Mouse (Mus musculus) forebrain, embryonic 14.5 days (tissue): ENCODE results near the gene Utrn. TPM values are rescaled to one million over a fixed set of nuclear protein-coding genes. Genes with fewer than 3 reads are reported as not detected.

ENCODE experiments used
- ATAC-seq: fragments of 200-750 bp; cut with Nextera tagmentation; 2 replicates; pipeline ENCODE4 v1.8.0; 2017; ENCODE audit warnings: mild to moderate bottlenecking, moderate library complexity
- DNase-seq: peaks from one replicate; pipeline ENCODE4 v3.0.0-alpha.2; 2015; ENCODE audit warnings: low spot score
- H3K27ac ChIP-seq: fragments of 300-500 bp; sonication (generic); 2 replicates; pipeline ENCODE4 v1.5.1; 2014; ENCODE audit warnings: low read depth, mild to moderate bottlenecking, control low read depth, low read length, moderate library complexity
- H3K27me3 ChIP-seq: fragments of 300-500 bp; sonication (generic); replicated peaks from 2 replicates; pipeline ENCODE4 v1.6.1; 2014; ENCODE audit warnings: low read length, control low read depth, mixed read lengths; ENCODE audit not compliant: control insufficient read depth, insufficient read depth
- H3K36me3 ChIP-seq: fragments of 300-500 bp; sonication (generic); 2 replicates; pipeline ENCODE4 v1.6.1; 2014; ENCODE audit warnings: low read length, control low read depth; ENCODE audit not compliant: control insufficient read depth, insufficient read depth
- H3K4me1 ChIP-seq: fragments of 300-500 bp; sonication (generic); 2 replicates; pipeline ENCODE4 v1.6.1; 2014; ENCODE audit warnings: antibody characterized with exemption, low read length, control low read depth; ENCODE audit not compliant: control insufficient read depth, insufficient read depth
- H3K4me2 ChIP-seq: fragments of 300-500 bp; sonication (generic); 2 replicates; pipeline ENCODE4 v1.6.1; 2014; ENCODE audit warnings: mild to moderate bottlenecking, control low read depth, low read length
- H3K4me3 ChIP-seq: fragments of 300-500 bp; sonication (generic); 2 replicates; pipeline ENCODE4 v1.5.1; 2014; ENCODE audit warnings: low read depth, low read length, control low read depth
- H3K9ac ChIP-seq: fragments of 300-500 bp; sonication (generic); 2 replicates; pipeline ENCODE4 v1.6.1; 2014; ENCODE audit warnings: mild to moderate bottlenecking, low read length, control low read depth, moderate library complexity
- H3K9me3 ChIP-seq: fragments of 300-500 bp; sonication (generic); replicated peaks from 2 replicates; pipeline ENCODE4 v1.6.1; 2016; ENCODE audit warnings: low read length, control low read depth, mixed read lengths; ENCODE audit not compliant: control insufficient read depth
- WGBS: fragments of 180-500 bp; shearing (Covaris S2); extraction: QIAGEN DNeasy Blood & Tissue Kit; methylation state at CpG from one replicate; pipeline ENCODE4 v1.1.7; 2014; 5-methylcytosine and 5-hydroxymethylcytosine counted together
- polyA plus RNA-seq: library from polyadenylated mRNA; unstranded; fragments of >200 nt; fragmentation: Nextera tagmentation; extraction: Ambion mirVana; gene quantifications from 2 replicates; pipeline ENCODE4 v1.2.1, GENCODE M21; 2014

Gene Utrn
- polyA plus RNA-seq, 1 experiment from 2014 or later = 7.2 TPM

GRCm38 (mm10) chr10:12474850-12475621, 394.1 kb downstream of the Utrn start:
- 73% methylated on average over 14 of the region's 14 CpGs for WGBS
- Histone ChIP-seq H3K4me1 (no peaks in the 10 kb centered on the region), H3K9me3 (no peaks in the 10 kb centered on the region), H3K36me3 (no peaks in the 10 kb centered on the region), H3K4me2 (no peak overlapping the region), H3K4me3 (no peak overlapping the region), H3K9ac (no peak overlapping the region), H3K27me3 (no peaks in the 10 kb centered on the region), H3K27ac (no peak overlapping the region)
- ATAC-seq (no peak), DNase-seq (peak; percentile 13)

- H3K27me3 ChIP-seq = no peaks in the 10 kb centered on the region
- H3K9ac ChIP-seq = no peak overlapping the region
- no peaks in the 10 kb centered on the region for H3K4me1 ChIP-seq
- H3K4me2 ChIP-seq = no peak overlapping the region
- H3K36me3 ChIP-seq = no peaks in the 10 kb centered on the region
- ATAC-seq (no peak), DNase-seq (no peak)
- H3K9me3 ChIP-seq = no peaks in the 10 kb centered on the region
- 82% methylated on average over 5 of the region's 5 CpGs for WGBS
- no peak overlapping the region for H3K27ac ChIP-seq
- no peak overlapping the region for H3K4me3 ChIP-seq
These were observed 399.6 kb downstream of the Utrn start for GRCm38 (mm10) chr10:12469391-12470057.

GRCm38 (mm10) chr10:12467544-12467943, 401.6 kb downstream of the Utrn start:
- Histone ChIP-seq H3K4me1 (no peaks in the 10 kb centered on the region), H3K27ac (no peak overlapping the region), H3K4me2 (no peak overlapping the region), H3K4me3 (no peak overlapping the region), H3K27me3 (no peaks in the 10 kb centered on the region), H3K9ac (no peak overlapping the region), H3K36me3 (no peaks in the 10 kb centered on the region), H3K9me3 (no peaks in the 10 kb centered on the region)
- DNase-seq = peak; percentile 65
- ATAC-seq = peak; percentile 72; the same call in 1 of the 2 replicates
- WGBS = 26% methylated on average over 2 of the region's 2 CpGs

- Histone ChIP-seq H3K36me3 (no peaks in the 10 kb centered on the region), H3K4me1 (no peaks in the 10 kb centered on the region), H3K27me3 (no peaks in the 10 kb centered on the region), H3K4me2 (no peak overlapping the region), H3K27ac (no peak overlapping the region), H3K9ac (no peak overlapping the region), H3K4me3 (no peak overlapping the region), H3K9me3 (no peaks in the 10 kb centered on the region)
- DNase-seq = no peak
- no peak for ATAC-seq
These were observed 408.2 kb downstream of the Utrn start for GRCm38 (mm10) chr10:12460945-12461344.

- no peaks in the 10 kb centered on the region for H3K27me3 ChIP-seq
- WGBS = 83% methylated on average over 1 of the region's 1 CpGs
- ATAC-seq (no peak), DNase-seq (no peak)
- no peak overlapping the region for H3K9ac ChIP-seq
- H3K4me3 ChIP-seq = no peak overlapping the region
- no peak overlapping the region for H3K4me2 ChIP-seq
- H3K4me1 ChIP-seq = no peaks in the 10 kb centered on the region
- no peaks in the 10 kb centered on the region for H3K36me3 ChIP-seq
- H3K27ac ChIP-seq = no peak overlapping the region
- H3K9me3 ChIP-seq = no peaks in the 10 kb centered on the region
These were observed 412.3 kb downstream of the Utrn start for GRCm38 (mm10) chr10:12456867-12457266.

- H3K9ac ChIP-seq = no peak overlapping the region
- H3K4me2 ChIP-seq = no peak overlapping the region
- no peaks in the 10 kb centered on the region for H3K36me3 ChIP-seq
- no peaks in the 10 kb centered on the region for H3K27me3 ChIP-seq
- H3K27ac ChIP-seq = no peak overlapping the region
- H3K9me3 ChIP-seq = no peaks in the 10 kb centered on the region
- 91% methylated on average over 2 of the region's 2 CpGs for WGBS
- no peak for DNase-seq
- H3K4me1 ChIP-seq = no peaks in the 10 kb centered on the region
- H3K4me3 ChIP-seq = no peak overlapping the region
- no peak for ATAC-seq
These were observed 416.5 kb downstream of the Utrn start for GRCm38 (mm10) chr10:12452641-12453040.

- WGBS = 94% methylated on average over 4 of the region's 4 CpGs
- no peaks in the 10 kb centered on the region for H3K27me3 ChIP-seq
- DNase-seq = no peak
- no peaks in the 10 kb centered on the region for H3K9me3 ChIP-seq
- no peak for ATAC-seq
- H3K9ac ChIP-seq = no peak overlapping the region
- H3K4me1 ChIP-seq = no peaks in the 10 kb centered on the region
- H3K36me3 ChIP-seq = no peaks in the 10 kb centered on the region
- no peak overlapping the region for H3K4me3 ChIP-seq
- no peak overlapping the region for H3K4me2 ChIP-seq
- no peak overlapping the region for H3K27ac ChIP-seq
These were observed 425.0 kb downstream of the Utrn start for GRCm38 (mm10) chr10:12444122-12444521.

GRCm38 (mm10) chr10:12433161-12433560, 436.0 kb downstream of the Utrn start:
- no peak overlapping the region for H3K27ac ChIP-seq
- peak; percentile 68; the same call in 1 of the 2 replicates for ATAC-seq

GRCm38 (mm10) chr10:12430399-12430798, 438.8 kb downstream of the Utrn start:
- H3K27ac ChIP-seq = no peak overlapping the region
- no peak overlapping the region for H3K4me3 ChIP-seq
- no peaks in the 10 kb centered on the region for H3K36me3 ChIP-seq
- H3K27me3 ChIP-seq = no peaks in the 10 kb centered on the region
- ATAC-seq (no peak), DNase-seq (no peak)
- H3K9me3 ChIP-seq = no peaks in the 10 kb centered on the region
- H3K4me1 ChIP-seq = no peaks in the 10 kb centered on the region
- no peak overlapping the region for H3K9ac ChIP-seq
- H3K4me2 ChIP-seq = no peak overlapping the region

More at GRCm38 (mm10) chr10:12433161-12433560, 436.0 kb downstream of the Utrn start:
- Histone ChIP-seq H3K9ac (no peak overlapping the region), H3K36me3 (no peaks in the 10 kb centered on the region), H3K4me3 (no peak overlapping the region), H3K4me2 (no peak overlapping the region), H3K9me3 (no peaks in the 10 kb centered on the region), H3K4me1 (no peaks in the 10 kb centered on the region), H3K27me3 (no peaks in the 10 kb centered on the region)
- 55% methylated on average over 2 of the region's 2 CpGs for WGBS
- no peak for DNase-seq
